Mouse (Mus musculus) limb, embryonic 15.5 days (tissue): ENCODE measurements around the gene Ifnl2. TPM values are rescaled to one million over a fixed set of nuclear protein-coding genes. Genes with fewer than 3 reads are reported as not detected.
"Not testable (repeated sequence)": the region's sequence is repeated elsewhere in the genome, so short reads cannot be mapped to it uniquely, and the experiment has no call there.

Experiments
- ATAC-seq: fragments of 200-750 bp; cut with Nextera tagmentation; 2 replicates; pipeline ENCODE4 v1.8.0; 2017; ENCODE audit warnings: low read depth, moderate TSS enrichment; ENCODE audit not compliant: insufficient number of reproducible peaks, low FRiP score, low TSS enrichment
- H3K27ac ChIP-seq: fragments of 300-500 bp; sonication (generic); 2 replicates; pipeline ENCODE4 v1.5.1; 2015; ENCODE audit warnings: moderate library complexity, mild to moderate bottlenecking, inconsistent platforms
- H3K27me3 ChIP-seq: fragments of 300-500 bp; sonication (generic); 2 replicates; pipeline ENCODE4 v1.6.1; 2015; ENCODE audit warnings: inconsistent platforms
- H3K36me3 ChIP-seq: fragments of 300-500 bp; sonication (generic); 2 replicates; pipeline ENCODE4 v1.6.1; 2015; ENCODE audit warnings: inconsistent platforms
- H3K4me1 ChIP-seq: fragments of 300-500 bp; sonication (generic); 2 replicates; pipeline ENCODE4 v1.6.1; 2015; ENCODE audit warnings: inconsistent platforms
- H3K4me2 ChIP-seq: fragments of 300-500 bp; sonication (generic); 2 replicates; pipeline ENCODE4 v1.6.1; 2015; ENCODE audit warnings: mild to moderate bottlenecking, inconsistent platforms
- H3K4me3 ChIP-seq: fragments of 300-500 bp; sonication (generic); 2 replicates; pipeline ENCODE4 v1.5.1; 2015; ENCODE audit warnings: mild to moderate bottlenecking, inconsistent platforms
- H3K9ac ChIP-seq: fragments of 300-500 bp; sonication (generic); 2 replicates; pipeline ENCODE4 v1.6.1; 2015; ENCODE audit warnings: inconsistent platforms
- H3K9me3 ChIP-seq: fragments of 300-500 bp; sonication (generic); 2 replicates; pipeline ENCODE4 v1.6.1; 2016; ENCODE audit warnings: inconsistent platforms
- WGBS: fragments of 180-500 bp; shearing (Covaris S2); methylation state at CpG from one replicate; pipeline ENCODE4 v1.1.7; 2015; 5-methylcytosine and 5-hydroxymethylcytosine counted together
- polyA plus RNA-seq: library from polyadenylated mRNA; unstranded; fragments of >200 nt; fragmentation: Nextera tagmentation; extraction: Ambion mirVana; gene quantifications from 2 replicates; pipeline ENCODE4 v1.2.1, GENCODE M21; 2015

Gene Ifnl2
- polyA plus RNA-seq: not detected in 2 replicates

GRCm38 (mm10) chr7:28510405-28510974 is at the start of gene Ifnl2:
Gene Ifnl2, minus strand, starts transcription at chr7:28510455.
- H3K4me1 ChIP-seq, H3K27ac ChIP-seq, ATAC-seq, H3K4me3 ChIP-seq, H3K27me3 ChIP-seq, H3K9ac ChIP-seq, H3K4me2 ChIP-seq, H3K36me3 ChIP-seq, H3K9me3 ChIP-seq: not testable (repeated sequence)
- 55% methylated on average over 8 of the region's 8 CpGs for WGBS

GRCm38 (mm10) chr7:28558486-28558885 is 48.2 kb upstream of the Ifnl2 start:
- H3K27ac ChIP-seq: peak overlapping the region; percentile 38
- 31% methylated on average over 4 of the region's 4 CpGs for WGBS

GRCm38 (mm10) chr7:28557708-28558107 is 47.5 kb upstream of the Ifnl2 start:
- no peak overlapping the region for H3K4me3 ChIP-seq
- 68% methylated on average over 6 of the region's 6 CpGs for WGBS
- ATAC-seq: peak; percentile 30; the same call in 1 of the 2 replicates
- H3K27me3 ChIP-seq: no peaks in the 10 kb centered on the region
- no peaks in the 10 kb centered on the region for H3K9me3 ChIP-seq
- H3K4me1 ChIP-seq: peaks cover 24% of the 10 kb centered on the region
- no peak overlapping the region for H3K4me2 ChIP-seq
- no peak overlapping the region for H3K27ac ChIP-seq
- H3K9ac ChIP-seq: no peak overlapping the region
- H3K36me3 ChIP-seq: peaks cover 38% of the 10 kb centered on the region

More at GRCm38 (mm10) chr7:28558486-28558885, 48.2 kb upstream of the Ifnl2 start:
- no peak for ATAC-seq
- no peaks in the 10 kb centered on the region for H3K9me3 ChIP-seq
- no peak overlapping the region for H3K4me3 ChIP-seq
- peaks cover 46% of the 10 kb centered on the region for H3K36me3 ChIP-seq
- H3K27me3 ChIP-seq: no peaks in the 10 kb centered on the region
- H3K4me1 ChIP-seq: peaks cover 24% of the 10 kb centered on the region
- H3K4me2 ChIP-seq: no peak overlapping the region
- no peak overlapping the region for H3K9ac ChIP-seq

GRCm38 (mm10) chr7:28557069-28557468 is 46.8 kb upstream of the Ifnl2 start:
- Histone ChIP-seq H3K4me1 (peaks cover 24% of the 10 kb centered on the region), H3K36me3 (peaks cover 32% of the 10 kb centered on the region), H3K9ac (no peak overlapping the region), H3K9me3 (no peaks in the 10 kb centered on the region), H3K27me3 (no peaks in the 10 kb centered on the region), H3K4me3 (no peak overlapping the region), H3K27ac (peak overlapping the region; percentile 27; the same call in 1 of the 2 replicates), H3K4me2 (no peak overlapping the region)
- 59% methylated on average over 5 of the region's 5 CpGs for WGBS
- no peak for ATAC-seq

GRCm38 (mm10) chr7:28555939-28556535 is 45.8 kb upstream of the Ifnl2 start:
- peaks cover 26% of the 10 kb centered on the region for H3K36me3 ChIP-seq
- no peak for ATAC-seq

GRCm38 (mm10) chr7:28553076-28553475 is 42.8 kb upstream of the Ifnl2 start:
- Histone ChIP-seq H3K27ac (no peak overlapping the region), H3K4me3 (no peak overlapping the region), H3K4me1 (peaks cover 11% of the 10 kb centered on the region; the same call in 1 of the 2 replicates), H3K27me3 (peaks cover 3% of the 10 kb centered on the region), H3K9ac (no peak overlapping the region), H3K36me3 (no peaks in the 10 kb centered on the region), H3K9me3 (no peaks in the 10 kb centered on the region), H3K4me2 (no peak overlapping the region)
- ATAC-seq: no peak
- 81% methylated on average over 6 of the region's 6 CpGs for WGBS

More at GRCm38 (mm10) chr7:28555939-28556535, 45.8 kb upstream of the Ifnl2 start:
- Histone ChIP-seq H3K27ac (no peak overlapping the region), H3K4me3 (no peak overlapping the region), H3K9me3 (no peaks in the 10 kb centered on the region), H3K4me2 (no peak overlapping the region), H3K4me1 (peaks cover 24% of the 10 kb centered on the region), H3K27me3 (no peaks in the 10 kb centered on the region), H3K9ac (no peak overlapping the region)
- WGBS: 15% methylated on average over 5 of the region's 5 CpGs

GRCm38 (mm10) chr7:28547628-28548027 is 37.4 kb upstream of the Ifnl2 start:
- Histone ChIP-seq H3K4me1 (peaks cover 25% of the 10 kb centered on the region), H3K4me2 (no peak overlapping the region), H3K27ac (no peak overlapping the region), H3K27me3 (peaks cover 46% of the 10 kb centered on the region), H3K36me3 (no peaks in the 10 kb centered on the region), H3K9me3 (no peaks in the 10 kb centered on the region), H3K4me3 (no peak overlapping the region), H3K9ac (no peak overlapping the region)
- 64% methylated on average over 7 of the region's 7 CpGs for WGBS
- no peak for ATAC-seq

- Histone ChIP-seq H3K4me2 (peak within 1 kb of the TSS; percentile 36), H3K36me3 (no peaks in the 10 kb centered on the region), H3K27me3 (peaks cover 46% of the 10 kb centered on the region), H3K27ac (no peak within 1 kb of the TSS), H3K4me1 (peaks cover 25% of the 10 kb centered on the region), H3K4me3 (peak within 1 kb of the TSS; percentile 19), H3K9me3 (no peaks in the 10 kb centered on the region), H3K9ac (no peak within 1 kb of the TSS)
- 4% methylated on average over 5 of the region's 5 CpGs for WGBS
- no peak for ATAC-seq
Measured at GRCm38 (mm10) chr7:28547154-28547553, 36.9 kb upstream of the Ifnl2 start, which contains the start of gene Nccrp1. Gene Nccrp1, minus strand, starts transcription at chr7:28547254.

- Histone ChIP-seq H3K9ac (no peak overlapping the region), H3K4me3 (peak overlapping the region; percentile 19), H3K27me3 (peaks cover 46% of the 10 kb centered on the region), H3K27ac (no peak overlapping the region), H3K9me3 (no peaks in the 10 kb centered on the region), H3K4me1 (peaks cover 25% of the 10 kb centered on the region), H3K4me2 (peak overlapping the region; percentile 36), H3K36me3 (no peaks in the 10 kb centered on the region)
- WGBS: 2% methylated on average over 22 of the region's 22 CpGs
- ATAC-seq: no peak
Measured at GRCm38 (mm10) chr7:28546649-28547048, 36.4 kb upstream of the Ifnl2 start.

- Histone ChIP-seq H3K27me3 (peaks cover 46% of the 10 kb centered on the region), H3K4me1 (peaks cover 25% of the 10 kb centered on the region), H3K4me2 (no peak overlapping the region), H3K4me3 (no peak overlapping the region), H3K9ac (no peak overlapping the region), H3K27ac (no peak overlapping the region), H3K9me3 (no peaks in the 10 kb centered on the region), H3K36me3 (no peaks in the 10 kb centered on the region)
- WGBS: 38% methylated on average over 7 of the region's 7 CpGs
- ATAC-seq: no peak
Measured at GRCm38 (mm10) chr7:28545891-28546210, 35.6 kb upstream of the Ifnl2 start.

- no peaks in the 10 kb centered on the region for H3K36me3 ChIP-seq
- H3K4me3 ChIP-seq: no peak overlapping the region
- H3K27me3 ChIP-seq: peaks cover 46% of the 10 kb centered on the region
- 33% methylated on average over 14 of the region's 14 CpGs for WGBS
- no peak overlapping the region for H3K27ac ChIP-seq
- H3K4me1 ChIP-seq: peaks cover 25% of the 10 kb centered on the region
- no peak overlapping the region for H3K9ac ChIP-seq
- no peak for ATAC-seq
- H3K4me2 ChIP-seq: no peak overlapping the region
- no peaks in the 10 kb centered on the region for H3K9me3 ChIP-seq
Measured at GRCm38 (mm10) chr7:28545048-28545890, 35.0 kb upstream of the Ifnl2 start.

GRCm38 (mm10) chr7:28544051-28544601 is 33.9 kb upstream of the Ifnl2 start:
- Histone ChIP-seq H3K9ac (no peak overlapping the region), H3K27ac (no peak overlapping the region), H3K4me1 (peaks cover 25% of the 10 kb centered on the region), H3K27me3 (peaks cover 46% of the 10 kb centered on the region), H3K9me3 (no peaks in the 10 kb centered on the region), H3K36me3 (no peaks in the 10 kb centered on the region), H3K4me2 (no peak overlapping the region), H3K4me3 (no peak overlapping the region)
- ATAC-seq: no peak
- WGBS: 5% methylated on average over 26 of the region's 27 CpGs
